Mouse (Mus musculus) liver, adult 2 months (tissue): Measurements from ENCODE around the gene Gm4846. TPM values are rescaled to one million over a fixed set of nuclear protein-coding genes. Genes with fewer than 3 reads are reported as not detected.

Source experiments
- DNase-seq: peaks from one replicate; pipeline ENCODE4 v3.0.0-alpha.2; 2011; ENCODE audit warnings: low read depth, low spot score; ENCODE audit errors: extremely low read depth
- H3K27ac ChIP-seq: fragments of 200-500 bp; replicated peaks from 2 replicates; pipeline ENCODE4 v1.5.1; 2012; ENCODE audit warnings: low read depth, mild to moderate bottlenecking, control low read depth, inconsistent platforms, low read length; ENCODE audit not compliant: insufficient read depth
- H3K27me3 ChIP-seq: fragments of 200-500 bp; 2 replicates; pipeline ENCODE4 v1.6.1; 2012; ENCODE audit warnings: mild to moderate bottlenecking, moderate library complexity, low read length, inconsistent platforms; ENCODE audit not compliant: control insufficient read depth, insufficient read depth
- H3K36me3 ChIP-seq: fragments of 200-500 bp; 2 replicates; pipeline ENCODE4 v1.6.1; 2012; ENCODE audit warnings: low read length, inconsistent platforms; ENCODE audit not compliant: control insufficient read depth, insufficient read depth
- H3K4me1 ChIP-seq: fragments of 200-500 bp; 2 replicates; pipeline ENCODE4 v1.6.1; 2011; ENCODE audit warnings: low read length; ENCODE audit not compliant: control insufficient read depth, insufficient read depth
- H3K4me3 ChIP-seq: fragments of 200-500 bp; 2 replicates; pipeline ENCODE4 v1.5.1; 2011; ENCODE audit warnings: low read depth, mild to moderate bottlenecking, control low read depth, low read length, moderate library complexity; ENCODE audit not compliant: insufficient read depth
- H3K79me2 ChIP-seq: fragments of 200-500 bp; 2 replicates; pipeline ENCODE4 v1.6.1; 2012; ENCODE audit warnings: inconsistent platforms, mild to moderate bottlenecking, low read length, moderate library complexity; ENCODE audit not compliant: control insufficient read depth, insufficient read depth
- H3K9ac ChIP-seq: fragments of 200-500 bp; 2 replicates; pipeline ENCODE4 v1.6.1; 2012; ENCODE audit warnings: low read depth, mild to moderate bottlenecking, control low read depth, inconsistent platforms, low read length
- CTCF ChIP-seq: fragments of 200-500 bp; IDR thresholded peaks from 2 replicates; pipeline ENCODE4 v1.5.1; 2011; ENCODE audit warnings: low read depth, low read length, control low read depth
- POLR2A ChIP-seq: fragments of 200-500 bp; IDR thresholded peaks from 2 replicates; pipeline ENCODE4 v1.6.1; 2011; ENCODE audit warnings: low read length, control low read depth; ENCODE audit not compliant: insufficient read depth; ENCODE audit errors: extremely low read depth
- WGBS: fragments of 180-500 bp; shearing (Covaris S2); methylation state at CpG from one replicate; pipeline ENCODE4 v1.1.7; 2018; 5-methylcytosine and 5-hydroxymethylcytosine counted together
- polyA plus RNA-seq: library from polyadenylated mRNA; depleted of rRNA; stranded (reverse); fragments of >200 nt; gene quantifications from 2 replicates; pipeline ENCODE4 v1.2.3, GENCODE M21; 2012; rRNA removed
- total RNA-seq: library from RNA; depleted of rRNA; stranded (reverse); fragments of >200 nt; gene quantifications from 2 replicates; pipeline ENCODE4 v1.2.3, GENCODE M21; 2014; rRNA removed

Gm4846 gene
- total and polyA plus RNA-seq, 2 experiments, result 0.09 TPM; not detected in 1

GRCm38 (mm10) chr1:166467172-166467571, 30.2 kb downstream of the Gm4846 start:
- no peak for DNase-seq
- Histone ChIP-seq H3K79me2 (no peaks in the 10 kb centered on the region), H3K9ac (no peak overlapping the region), H3K4me3 (no peak overlapping the region), H3K27ac (no peak overlapping the region), H3K4me1 (no peaks in the 10 kb centered on the region), H3K36me3 (no peaks in the 10 kb centered on the region), H3K27me3 (no peaks in the 10 kb centered on the region)
- WGBS, result 74% methylated on average over 3 of the region's 3 CpGs
- no peak for TF ChIP-seq POLR2A
- TF ChIP-seq CTCF, result no peak

- 89% methylated on average over 4 of the region's 4 CpGs for WGBS
These were observed 34.8 kb downstream of the Gm4846 start for GRCm38 (mm10) chr1:166462544-166462943.

DNA sequence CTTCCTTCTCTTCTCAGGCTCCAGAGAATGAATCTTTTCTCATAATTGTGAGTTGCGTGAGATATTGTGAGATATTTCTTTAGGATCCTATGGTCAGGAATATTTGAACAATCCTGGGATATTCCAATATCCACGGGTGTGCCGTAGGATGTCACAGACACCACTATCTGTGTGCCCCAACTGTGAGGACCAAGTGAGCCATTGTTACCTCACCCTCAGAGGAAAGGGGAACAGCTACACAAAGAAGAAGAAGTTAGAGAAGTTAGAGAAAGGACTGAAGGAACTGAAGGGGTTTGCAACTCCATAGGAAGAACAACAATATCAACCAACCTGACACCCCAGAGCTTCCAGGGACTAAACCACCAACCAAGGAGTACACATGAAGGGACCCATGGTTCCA, 55.4 kb downstream of the Gm4846 start:
- Histone ChIP-seq H3K27me3 (peaks cover 2% of the 10 kb centered on the region; the same call in 1 of the 2 replicates), H3K9ac (no peak overlapping the region), H3K4me3 (no peak overlapping the region), H3K79me2 (no peaks in the 10 kb centered on the region), H3K27ac (no peak overlapping the region), H3K36me3 (no peaks in the 10 kb centered on the region), H3K4me1 (no peaks in the 10 kb centered on the region)
- 81% methylated on average over 3 of the region's 3 CpGs for WGBS
- no peak for TF ChIP-seq CTCF
- no peak for TF ChIP-seq POLR2A
- no peak for DNase-seq

More at GRCm38 (mm10) chr1:166462544-166462943, 34.8 kb downstream of the Gm4846 start:
- no peak for DNase-seq
- Histone ChIP-seq H3K4me1 (no peaks in the 10 kb centered on the region), H3K79me2 (no peaks in the 10 kb centered on the region), H3K27me3 (no peaks in the 10 kb centered on the region), H3K27ac (no peak overlapping the region), H3K36me3 (no peaks in the 10 kb centered on the region), H3K9ac (no peak overlapping the region), H3K4me3 (no peak overlapping the region)
- TF ChIP-seq CTCF, result no peak
- TF ChIP-seq POLR2A, result no peak

DNA sequence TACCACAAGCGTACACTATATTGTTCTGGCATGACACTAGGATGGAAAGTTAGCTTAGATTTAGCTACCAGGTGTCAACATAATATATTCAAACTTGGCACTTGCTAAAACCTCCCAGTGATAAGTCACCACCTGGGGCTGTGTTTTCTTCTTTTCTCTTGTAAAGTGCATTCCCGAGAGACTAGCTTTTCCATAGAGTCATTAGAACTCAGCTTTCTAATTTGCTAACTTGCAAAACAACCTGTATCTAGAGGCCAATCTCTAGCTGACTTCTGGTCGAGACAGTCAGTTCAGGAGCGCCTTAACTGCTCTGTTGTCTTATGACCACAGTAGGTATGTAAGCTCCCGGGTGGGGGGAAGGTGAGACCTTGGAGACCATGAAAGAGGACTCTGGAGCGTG, 58.0 kb downstream of the Gm4846 start:
- TF ChIP-seq POLR2A, result no peak
- TF ChIP-seq CTCF, result no peak
- no peaks in the 10 kb centered on the region for H3K36me3 ChIP-seq
- no peaks in the 10 kb centered on the region for H3K79me2 ChIP-seq
- WGBS, result 61% methylated on average over 6 of the region's 6 CpGs
- H3K9ac ChIP-seq, result no peak overlapping the region
- no peak for DNase-seq
- no peak overlapping the region for H3K27ac ChIP-seq
- H3K4me1 ChIP-seq, result no peaks in the 10 kb centered on the region
- no peak overlapping the region for H3K4me3 ChIP-seq
- peaks cover 2% of the 10 kb centered on the region; the same call in 1 of the 2 replicates for H3K27me3 ChIP-seq

Other genes starting within 250 kb of the Gm4846 start
- gene Ildr2, start 243.4 kb downstream of the Gm4846 start, total RNA-seq, result 15.0 and 20.7 TPM in 2 replicates
- gene Ildr2, start 243.4 kb downstream of the Gm4846 start, polyA plus RNA-seq, result 6.6 and 15.3 TPM in 2 replicates
- gene Tada1, start 118.5 kb downstream of the Gm4846 start, total RNA-seq, result 12.5 and 12.6 TPM in 2 replicates
- 8.1 and 11.8 TPM in 2 replicates for gene Tada1, start 118.5 kb downstream of the Gm4846 start, polyA plus RNA-seq
- 1.8 and 3.3 TPM in 2 replicates for gene Pogk, start 87.7 kb downstream of the Gm4846 start, total RNA-seq
- 1.8 and 1.9 TPM in 2 replicates for gene Pogk, start 87.7 kb downstream of the Gm4846 start, polyA plus RNA-seq
- gene Gm4847, start 150.1 kb upstream of the Gm4846 start, total RNA-seq, result not detected in 2 replicates
- not detected in 2 replicates for gene Gm4847, start 150.1 kb upstream of the Gm4846 start, polyA plus RNA-seq
- not detected in 2 replicates for gene Fmo9, start 184.3 kb upstream of the Gm4846 start, total RNA-seq
- gene Fmo9, start 184.3 kb upstream of the Gm4846 start, polyA plus RNA-seq, result not detected in 2 replicates